Mouse (Mus musculus) embryonic facial prominence, embryonic 12.5 days (tissue): Measurements from ENCODE around the gene Slc35f3. TPM values are rescaled to one million over a fixed set of nuclear protein-coding genes. Genes with fewer than 3 reads are reported as not detected.
A peak's percentile ranks its signal among the peaks of the same experiment; 100 is the strongest.

ENCODE experiments used
- ATAC-seq: fragments of 200-750 bp; cut with Nextera tagmentation; 2 replicates; pipeline ENCODE4 v1.8.0; 2017; ENCODE audit not compliant: insufficient number of reproducible peaks, insufficient read depth, low FRiP score, low TSS enrichment
- H3K27ac ChIP-seq: fragments of 300-500 bp; sonication (generic); 2 replicates; pipeline ENCODE4 v1.5.1; 2016; ENCODE audit warnings: mild to moderate bottlenecking
- H3K27me3 ChIP-seq: fragments of 300-500 bp; sonication (generic); 2 replicates; pipeline ENCODE4 v1.6.1; 2016; ENCODE audit warnings: mild to moderate bottlenecking, moderate library complexity
- H3K36me3 ChIP-seq: fragments of 300-500 bp; sonication (generic); 2 replicates; pipeline ENCODE4 v1.6.1; 2016; ENCODE audit warnings: mild to moderate bottlenecking
- H3K4me1 ChIP-seq: fragments of 300-500 bp; sonication (generic); 2 replicates; pipeline ENCODE4 v1.6.1; 2016
- H3K4me2 ChIP-seq: fragments of 300-500 bp; sonication (generic); replicated peaks from 2 replicates; pipeline ENCODE4 v1.6.1; 2016; ENCODE audit warnings: mild to moderate bottlenecking, moderate library complexity
- H3K4me3 ChIP-seq: fragments of 300-500 bp; sonication (generic); 2 replicates; pipeline ENCODE4 v1.5.1; 2016; ENCODE audit warnings: mild to moderate bottlenecking
- H3K9ac ChIP-seq: fragments of 300-500 bp; sonication (generic); 2 replicates; pipeline ENCODE4 v1.6.1; 2016; ENCODE audit warnings: mild to moderate bottlenecking, moderate library complexity
- H3K9me3 ChIP-seq: fragments of 300-500 bp; sonication (generic); 2 replicates; pipeline ENCODE4 v1.6.1; 2016; ENCODE audit warnings: mild to moderate bottlenecking, moderate library complexity
- WGBS: fragments of 180-500 bp; shearing (Covaris S2); methylation state at CpG from one replicate; pipeline ENCODE4 v1.1.7; 2016; 5-methylcytosine and 5-hydroxymethylcytosine counted together
- polyA plus RNA-seq: library from polyadenylated mRNA; unstranded; fragments of >200 nt; fragmentation: Nextera tagmentation; extraction: Ambion mirVana; gene quantifications from 2 replicates; pipeline ENCODE4 v1.2.1, GENCODE M21; 2016

The Slc35f3 gene
- polyA plus RNA-seq, 1 experiment from 2014 or later: 0.73 TPM

DNA sequence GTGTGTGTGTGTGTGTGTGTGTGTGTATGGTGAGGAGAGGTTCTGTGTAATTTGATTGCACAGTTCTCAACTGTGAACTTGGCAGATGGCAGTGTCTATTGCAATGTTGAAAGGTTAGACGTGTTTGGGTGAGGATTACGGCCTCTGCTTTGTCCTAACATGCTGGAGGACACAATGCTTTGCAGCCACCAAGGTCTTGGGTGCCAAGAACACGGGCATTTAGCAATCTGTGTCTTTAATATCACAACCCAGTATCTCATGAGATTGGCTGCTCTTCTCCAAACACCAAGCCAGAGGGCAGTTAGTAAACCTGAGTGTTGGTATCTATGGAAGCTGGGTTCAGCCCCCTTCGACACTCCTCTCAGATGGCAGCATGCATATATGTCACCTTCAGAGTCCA, 22.5 kb upstream of the Slc35f3 start:
- H3K4me3 ChIP-seq: no peak overlapping the region
- no peak overlapping the region for H3K4me2 ChIP-seq
- H3K9ac ChIP-seq: no peak overlapping the region
- H3K36me3 ChIP-seq: no peaks in the 10 kb centered on the region
- no peak overlapping the region for H3K27ac ChIP-seq
- H3K4me1 ChIP-seq: no peaks in the 10 kb centered on the region
- no peak for ATAC-seq
- WGBS: 72% methylated on average over 4 of the region's 4 CpGs
- H3K27me3 ChIP-seq: no peaks in the 10 kb centered on the region
- H3K9me3 ChIP-seq: no peaks in the 10 kb centered on the region

DNA sequence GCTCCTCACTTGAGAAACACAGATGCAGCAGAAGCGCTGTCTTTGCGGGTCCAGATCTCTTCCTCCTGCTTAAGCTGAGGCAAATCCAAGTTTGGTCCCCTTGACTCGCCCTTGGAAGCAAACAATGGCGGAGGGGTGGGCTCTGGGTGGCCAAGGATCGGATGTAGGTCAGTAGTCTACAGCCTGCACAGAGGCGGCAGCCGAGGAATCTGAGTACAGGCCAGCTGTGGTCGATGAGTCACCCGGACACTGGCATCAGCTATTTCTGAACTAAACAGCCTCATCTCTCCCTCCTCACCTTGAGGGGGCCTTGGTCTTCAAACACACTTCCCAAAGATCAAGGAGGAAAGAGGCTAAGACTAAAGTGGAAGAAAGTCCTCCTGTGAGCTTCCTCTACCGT, 6.4 kb upstream of the Slc35f3 start:
- Histone ChIP-seq H3K36me3 (no peaks in the 10 kb centered on the region), H3K4me1 (no peaks in the 10 kb centered on the region), H3K9ac (no peak overlapping the region), H3K4me3 (no peak overlapping the region), H3K9me3 (no peaks in the 10 kb centered on the region), H3K27me3 (peaks cover 7% of the 10 kb centered on the region; the same call in 1 of the 2 replicates), H3K4me2 (no peak overlapping the region), H3K27ac (no peak overlapping the region)
- no peak for ATAC-seq
- 86% methylated on average over 10 of the region's 10 CpGs for WGBS

DNA sequence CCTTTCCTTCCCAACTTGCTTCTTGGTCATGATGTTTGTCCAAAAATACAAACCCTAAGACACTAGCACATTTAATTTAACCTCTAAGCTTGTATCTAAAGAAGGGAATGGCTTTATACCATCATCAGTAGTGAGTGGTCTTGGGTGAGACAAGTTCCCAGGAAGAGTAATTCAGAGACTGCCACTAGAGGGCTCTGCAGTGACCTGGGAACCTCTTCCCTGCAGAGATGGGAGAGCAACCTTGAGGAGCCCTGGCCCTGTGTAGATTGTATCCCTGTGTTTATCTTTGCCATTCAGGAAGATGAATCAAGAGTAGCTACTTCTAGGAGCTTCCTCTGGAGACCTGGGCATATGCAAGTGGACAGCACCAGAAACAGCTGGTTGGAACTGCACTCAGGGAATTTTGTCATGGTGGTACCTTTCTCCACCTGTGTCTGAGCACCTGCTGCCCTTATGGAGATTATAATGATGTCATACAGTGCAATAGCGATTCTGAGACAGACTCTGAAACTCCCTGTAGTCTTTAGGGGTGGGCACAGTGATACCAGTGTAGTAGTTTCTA, 993 bp upstream of the Slc35f3 start:
- H3K27me3 ChIP-seq: peaks cover 32% of the 10 kb centered on the region
- no peak overlapping the region for H3K4me3 ChIP-seq
- no peaks in the 10 kb centered on the region for H3K9me3 ChIP-seq
- H3K9ac ChIP-seq: no peak overlapping the region
- ATAC-seq: no peak
- peaks cover 6% of the 10 kb centered on the region; the same call in 1 of the 2 replicates for H3K4me1 ChIP-seq
- H3K4me2 ChIP-seq: no peak overlapping the region
- H3K27ac ChIP-seq: no peak overlapping the region
- WGBS: 33% methylated on average over 1 of the region's 1 CpGs
- no peaks in the 10 kb centered on the region for H3K36me3 ChIP-seq

DNA sequence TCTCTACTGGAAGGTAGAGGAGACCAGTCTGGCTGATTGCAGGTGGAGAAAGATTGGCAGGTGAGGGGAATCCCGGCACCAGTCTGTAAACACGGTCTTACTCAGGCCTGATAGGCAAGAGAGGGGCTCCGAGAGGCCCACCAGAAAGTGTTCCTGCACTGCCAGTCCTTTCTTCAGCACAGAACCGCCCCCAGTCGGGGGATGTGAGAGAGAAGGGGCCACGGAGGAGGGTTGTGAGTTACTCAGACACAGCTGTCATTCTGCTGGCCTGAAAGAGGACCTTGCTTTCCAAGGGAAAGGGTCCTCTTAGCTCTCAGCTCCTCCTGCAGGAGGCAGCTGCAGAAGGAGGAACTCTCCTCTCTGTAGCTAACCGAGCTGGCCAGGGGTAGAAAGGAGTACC, 975 bp downstream of the Slc35f3 start:
- Histone ChIP-seq H3K4me3 (peak overlapping the region; percentile 57; the same call in 1 of the 2 replicates), H3K36me3 (no peaks in the 10 kb centered on the region), H3K27ac (no peak overlapping the region), H3K9me3 (no peaks in the 10 kb centered on the region), H3K4me1 (peaks cover 6% of the 10 kb centered on the region; the same call in 1 of the 2 replicates), H3K4me2 (peak overlapping the region; percentile 98; the same call in 1 of the 2 replicates), H3K9ac (0 out of 2 replicates have a peak overlapping the region, but pooled peaks have one; percentile 60), H3K27me3 (peaks cover 32% of the 10 kb centered on the region)
- WGBS: 23% methylated on average over 7 of the region's 7 CpGs
- ATAC-seq: no peak

DNA sequence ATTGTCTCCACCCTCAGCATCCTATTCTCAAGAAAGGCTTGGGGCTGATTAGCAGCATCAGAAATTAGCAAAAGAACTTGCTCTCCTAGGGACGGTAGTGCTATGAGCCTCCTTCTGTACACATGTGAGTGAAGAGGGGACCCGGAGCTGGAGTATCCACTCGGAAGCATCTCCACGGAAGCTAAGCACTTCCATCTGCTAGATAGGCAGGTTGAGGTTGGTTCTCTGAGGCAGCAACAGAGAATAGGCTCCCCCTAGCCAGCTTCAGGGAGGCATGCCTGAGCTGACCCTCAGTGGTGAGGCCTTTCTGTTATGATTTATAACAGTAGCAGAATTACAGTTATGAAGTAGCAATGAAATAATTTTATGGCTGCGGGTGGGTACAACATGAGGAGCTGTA, 2.0 kb downstream of the Slc35f3 start:
- no peak overlapping the region for H3K4me3 ChIP-seq
- no peaks in the 10 kb centered on the region for H3K9me3 ChIP-seq
- no peak overlapping the region for H3K9ac ChIP-seq
- no peak for ATAC-seq
- no peak overlapping the region for H3K27ac ChIP-seq
- no peak overlapping the region for H3K4me2 ChIP-seq
- H3K27me3 ChIP-seq: peaks cover 32% of the 10 kb centered on the region
- H3K36me3 ChIP-seq: no peaks in the 10 kb centered on the region
- H3K4me1 ChIP-seq: peaks cover 6% of the 10 kb centered on the region; the same call in 1 of the 2 replicates
- 83% methylated on average over 5 of the region's 5 CpGs for whole genome bisulfite sequencing

DNA sequence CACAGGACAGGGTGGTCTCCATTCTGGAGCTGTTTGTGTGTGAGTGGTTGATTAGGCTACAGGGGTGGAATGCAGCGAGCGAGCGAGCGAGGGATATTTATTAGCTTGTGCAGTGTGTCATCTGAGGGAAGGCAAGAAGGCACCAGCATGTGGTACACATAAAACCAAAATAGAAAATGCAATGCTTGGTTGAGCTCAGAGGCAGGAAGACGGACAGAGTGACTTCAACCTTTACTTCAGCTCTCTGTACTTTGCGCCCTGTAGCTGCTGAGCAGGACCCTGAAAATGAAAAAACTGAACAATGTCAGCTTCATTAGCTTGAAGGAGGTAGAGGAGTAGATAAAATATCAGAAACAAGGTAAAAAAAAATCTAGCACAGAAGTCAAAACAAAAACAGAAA, 3.2 kb downstream of the Slc35f3 start:
- Histone ChIP-seq H3K27me3 (peaks cover 32% of the 10 kb centered on the region), H3K4me2 (no peak overlapping the region), H3K4me3 (no peak overlapping the region), H3K36me3 (no peaks in the 10 kb centered on the region), H3K4me1 (peaks cover 6% of the 10 kb centered on the region; the same call in 1 of the 2 replicates), H3K9me3 (no peaks in the 10 kb centered on the region), H3K27ac (no peak overlapping the region), H3K9ac (no peak overlapping the region)
- WGBS: 80% methylated on average over 6 of the region's 6 CpGs
- ATAC-seq: no peak

DNA sequence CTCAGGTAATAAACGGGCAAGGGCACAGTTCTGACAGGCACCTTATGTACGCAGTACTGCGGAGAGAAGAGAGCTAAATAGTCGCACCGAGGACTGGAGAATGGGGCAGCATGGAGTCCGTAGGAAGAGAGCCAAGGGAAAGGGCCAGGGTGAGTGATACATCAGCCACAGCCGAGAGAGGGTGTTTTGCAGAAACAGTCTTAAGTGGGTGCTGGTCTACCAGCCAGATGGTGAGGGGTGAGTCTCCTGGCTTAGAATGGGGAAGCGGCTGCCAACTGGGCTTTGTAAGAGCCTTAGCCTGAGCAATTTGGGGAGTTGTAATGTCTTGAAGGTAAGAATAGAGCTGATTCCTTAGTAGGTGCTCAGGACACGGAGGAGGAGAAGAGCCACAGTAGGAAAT, 8.8 kb downstream of the Slc35f3 start:
- no peak for ATAC-seq
- 86% methylated on average over 9 of the region's 9 CpGs for WGBS
- H3K4me2 ChIP-seq: no peak overlapping the region
- H3K4me1 ChIP-seq: no peaks in the 10 kb centered on the region
- H3K36me3 ChIP-seq: no peaks in the 10 kb centered on the region
- no peak overlapping the region for H3K9ac ChIP-seq
- H3K9me3 ChIP-seq: no peaks in the 10 kb centered on the region
- no peaks in the 10 kb centered on the region for H3K27me3 ChIP-seq
- H3K27ac ChIP-seq: no peak overlapping the region
- no peak overlapping the region for H3K4me3 ChIP-seq

DNA sequence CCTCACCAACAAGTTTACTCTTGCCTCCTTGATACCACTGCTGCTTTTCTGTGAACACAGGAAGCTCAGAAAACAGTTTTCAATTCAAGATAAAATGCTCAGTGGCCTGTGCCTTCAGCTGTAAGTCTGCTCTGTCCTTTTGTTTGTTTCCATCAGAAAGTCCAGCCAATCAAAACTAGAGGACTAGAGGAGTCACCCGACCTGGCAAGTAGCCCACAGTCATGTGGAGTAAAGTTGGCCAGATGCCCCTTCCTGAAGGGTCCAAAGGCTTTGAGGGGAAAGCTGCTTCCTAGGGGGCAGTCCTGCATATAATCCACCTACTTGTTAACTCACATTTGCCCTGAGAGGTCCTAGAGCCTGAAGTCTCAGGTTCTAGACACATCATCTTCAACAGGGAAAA, 10.7 kb downstream of the Slc35f3 start:
- WGBS: 38% methylated on average over 1 of the region's 1 CpGs
- H3K9ac ChIP-seq: no peak overlapping the region
- no peak overlapping the region for H3K4me2 ChIP-seq
- no peaks in the 10 kb centered on the region for H3K4me1 ChIP-seq
- ATAC-seq: no peak
- no peak overlapping the region for H3K27ac ChIP-seq
- H3K4me3 ChIP-seq: no peak overlapping the region
- H3K9me3 ChIP-seq: no peaks in the 10 kb centered on the region
- H3K27me3 ChIP-seq: no peaks in the 10 kb centered on the region
- no peaks in the 10 kb centered on the region for H3K36me3 ChIP-seq

DNA sequence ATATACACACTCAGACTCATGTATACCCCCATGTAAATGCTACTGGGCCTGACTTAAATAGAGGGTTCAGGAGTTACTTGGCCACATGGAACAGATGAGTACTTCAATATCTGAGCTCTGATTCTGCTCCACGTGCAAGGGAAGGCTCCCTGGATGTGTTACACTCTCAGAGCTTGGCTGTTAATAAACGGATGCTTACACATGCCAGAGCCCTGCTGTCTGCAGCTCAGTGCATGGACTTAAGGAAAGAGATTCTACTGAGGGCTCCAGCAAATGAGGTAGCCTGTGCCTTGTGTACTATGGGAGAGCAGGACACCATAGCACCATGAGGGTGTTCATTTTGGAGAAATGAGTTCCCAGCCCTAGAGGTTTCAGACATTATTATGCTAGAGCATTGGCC, 26.6 kb downstream of the Slc35f3 start:
- 69% methylated on average over 2 of the region's 2 CpGs for WGBS
- Histone ChIP-seq H3K9me3 (peaks cover 4% of the 10 kb centered on the region; the same call in 1 of the 2 replicates), H3K4me2 (no peak overlapping the region), H3K4me3 (no peak overlapping the region), H3K27me3 (no peaks in the 10 kb centered on the region), H3K9ac (no peak overlapping the region), H3K36me3 (no peaks in the 10 kb centered on the region), H3K4me1 (no peaks in the 10 kb centered on the region), H3K27ac (no peak overlapping the region)
- no peak for ATAC-seq

DNA sequence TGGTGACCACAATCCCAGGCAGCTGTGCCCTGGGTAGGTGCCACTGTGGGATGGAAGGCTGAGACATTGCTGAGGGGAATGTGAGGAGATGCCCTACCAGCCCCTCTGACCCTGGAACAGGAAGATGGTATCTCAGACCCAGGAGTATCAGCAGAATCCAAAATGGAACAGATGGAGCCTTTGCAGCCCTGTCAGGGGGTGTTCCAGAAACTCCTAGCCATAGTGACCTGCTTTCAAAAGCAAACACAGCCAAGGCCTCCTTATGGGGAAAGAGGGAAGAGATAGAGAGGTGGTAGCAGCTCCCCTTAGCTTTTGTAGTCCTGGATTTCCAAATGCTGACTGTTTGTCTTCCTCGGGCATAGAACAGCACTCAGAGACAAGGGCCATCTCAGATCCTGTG, 27.8 kb downstream of the Slc35f3 start:
- no peak overlapping the region for H3K4me2 ChIP-seq
- WGBS: 74% methylated on average over 1 of the region's 1 CpGs
- H3K4me1 ChIP-seq: no peaks in the 10 kb centered on the region
- H3K36me3 ChIP-seq: no peaks in the 10 kb centered on the region
- ATAC-seq: no peak
- H3K9me3 ChIP-seq: peaks cover 4% of the 10 kb centered on the region; the same call in 1 of the 2 replicates
- H3K27ac ChIP-seq: no peak overlapping the region
- H3K4me3 ChIP-seq: no peak overlapping the region
- H3K9ac ChIP-seq: no peak overlapping the region
- H3K27me3 ChIP-seq: no peaks in the 10 kb centered on the region

DNA sequence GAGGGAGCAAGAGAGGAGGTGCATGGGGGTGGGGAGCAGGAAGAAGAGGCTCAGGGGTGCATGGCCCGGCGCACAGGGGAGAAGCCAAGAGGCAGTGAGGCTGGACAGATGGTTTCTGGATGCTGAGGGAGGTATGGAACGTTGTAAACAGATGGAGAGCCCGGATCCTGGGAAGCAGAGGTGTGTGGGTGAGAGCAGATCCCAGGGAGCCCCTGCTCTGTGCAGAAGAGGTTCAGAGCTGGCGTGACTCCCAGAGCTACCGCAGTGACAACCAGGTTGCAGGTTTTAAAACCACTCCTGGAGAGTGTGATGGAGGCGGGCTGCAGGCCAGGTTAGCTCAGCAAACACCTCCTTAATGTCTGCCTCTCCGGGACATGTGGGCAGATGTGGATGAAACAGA, 28.4 kb downstream of the Slc35f3 start:
- WGBS: 74% methylated on average over 8 of the region's 8 CpGs
- no peak overlapping the region for H3K27ac ChIP-seq
- no peak for ATAC-seq

DNA sequence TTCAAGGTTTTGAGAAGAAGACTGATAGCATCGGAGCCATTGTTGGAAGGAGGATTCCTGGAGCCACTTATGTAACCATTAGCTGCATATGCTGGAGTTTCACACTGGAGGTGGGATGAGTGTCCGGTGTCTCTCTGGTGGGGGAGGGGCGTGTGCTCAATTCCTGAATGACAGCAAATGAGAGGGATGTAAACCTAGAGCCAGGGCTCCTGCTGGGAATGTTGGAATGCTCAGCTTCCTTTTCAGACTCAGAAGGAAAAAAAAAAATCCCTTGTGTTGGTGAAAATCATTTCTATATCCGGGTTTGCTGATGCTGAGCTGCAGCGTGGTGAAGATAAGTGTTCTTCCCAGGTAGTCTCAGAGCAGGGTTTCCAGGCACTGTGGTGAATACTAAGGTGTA, 29.4 kb downstream of the Slc35f3 start:
- Histone ChIP-seq H3K27ac (no peak overlapping the region), H3K36me3 (no peaks in the 10 kb centered on the region), H3K4me3 (no peak overlapping the region), H3K27me3 (no peaks in the 10 kb centered on the region), H3K9ac (no peak overlapping the region), H3K9me3 (peaks cover 4% of the 10 kb centered on the region; the same call in 1 of the 2 replicates), H3K4me1 (no peaks in the 10 kb centered on the region), H3K4me2 (no peak overlapping the region)
- 53% methylated on average over 5 of the region's 5 CpGs for WGBS
- no peak for ATAC-seq

More for the DNA sequence above, 28.4 kb downstream of the Slc35f3 start:
- Histone ChIP-seq H3K36me3 (no peaks in the 10 kb centered on the region), H3K9ac (no peak overlapping the region), H3K4me1 (no peaks in the 10 kb centered on the region), H3K4me3 (no peak overlapping the region), H3K9me3 (peaks cover 4% of the 10 kb centered on the region; the same call in 1 of the 2 replicates), H3K4me2 (no peak overlapping the region), H3K27me3 (no peaks in the 10 kb centered on the region)
